Comparison of ENCODE assay signal across 26 mouse cellular contexts in the genomic region with DNA sequence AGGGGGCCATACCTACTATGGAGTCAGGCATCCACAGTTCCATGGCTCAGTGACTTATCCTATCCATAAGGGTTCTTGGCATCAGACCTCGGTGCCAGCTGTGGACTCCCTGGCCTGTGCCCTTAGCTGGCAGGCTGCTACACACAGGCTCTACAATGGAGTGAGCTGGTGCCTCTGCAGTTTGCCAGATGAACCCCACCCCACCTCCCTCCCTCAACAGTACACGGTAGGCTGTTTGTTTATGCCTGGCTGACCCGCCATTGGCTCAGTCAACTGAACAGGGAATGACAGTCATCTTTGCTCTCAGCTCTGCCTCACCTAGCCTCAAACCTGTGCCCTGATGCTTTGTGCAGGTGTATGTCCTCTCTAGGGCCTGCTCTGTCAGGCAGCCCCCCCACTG. TPM values are rescaled to one million over a fixed set of nuclear protein-coding genes. Genes with fewer than 3 reads are reported as not detected.
DNase-seq lines count a peak whose midpoint lies in the region; ATAC-seq lines count a peak whose summit lies in the region.
"Had no signal": no experiment of that assay in that cellular context is flagged by ENCODE, and none has a peak within 500 bp of the region (broad histone marks: within the 10 kb centered on the region; RNA-seq: fewer than 3 reads in every experiment).

No protein-coding gene starts in this region.

- peaks cover 99% of the 10 kb centered on the region for H3K27me3 ChIP-seq in hindbrain, embryonic 10.5 days (ENCODE audit: insufficient read depth, poor library complexity, severe bottlenecking)
- H3K27me3 ChIP-seq in hindbrain, embryonic 14.5 days (ENCODE audit: control insufficient read depth, insufficient read depth, low read length) = no peaks in the 10 kb centered on the region
- H3K27me3 ChIP-seq in neural tube, embryonic 13.5 days = peaks cover 18% of the 10 kb centered on the region; the same call in 1 of the 2 replicates
- 0 out of 2 replicates have a peak, but pooled peaks cover 5% of the 10 kb centered on the region for H3K27me3 ChIP-seq in neural tube, embryonic 15.5 days (replicated peaks)

- no peak overlapping the region for H3K4me3 ChIP-seq in hindbrain, embryonic 10.5 days
- no peak overlapping the region for H3K4me3 ChIP-seq in hindbrain, embryonic 14.5 days (replicated peaks; ENCODE audit: low read length)
- H3K4me3 ChIP-seq in neural tube, embryonic 13.5 days = no peak overlapping the region
- H3K4me3 ChIP-seq in neural tube, embryonic 15.5 days (replicated peaks) = no peak overlapping the region
- H3K4me3 ChIP-seq: embryonic facial prominence, embryonic 10.5 days; kidney, embryonic 15.5 days; limb, embryonic 13.5 days; liver, embryonic 12.5 days; neural tube, embryonic 12.5 days had no signal

- H3K4me2 ChIP-seq in hindbrain, embryonic 14.5 days (replicated peaks) = no peak overlapping the region
- no peak overlapping the region for H3K4me2 ChIP-seq in neural tube, embryonic 13.5 days
- H3K4me2 ChIP-seq in neural tube, embryonic 15.5 days = no peak overlapping the region
- H3K4me2 ChIP-seq: heart, embryonic 11.5 days; kidney, embryonic 15.5 days; limb, embryonic 13.5 days; liver, embryonic 12.5 days; midbrain, embryonic 11.5 days; neural tube, embryonic 12.5 days had no signal

- H3K4me1 ChIP-seq in hindbrain, embryonic 10.5 days (replicated peaks) = peaks cover 65% of the 10 kb centered on the region
- peaks cover 34% of the 10 kb centered on the region; the same call in 1 of the 2 replicates for H3K4me1 ChIP-seq in hindbrain, embryonic 14.5 days (replicated peaks; ENCODE audit: control insufficient read depth, insufficient read depth, low read length)
- H3K4me1 ChIP-seq in neural tube, embryonic 13.5 days (replicated peaks) = peaks cover 58% of the 10 kb centered on the region
- H3K4me1 ChIP-seq in neural tube, embryonic 15.5 days = peaks cover 40% of the 10 kb centered on the region
- H3K4me1 ChIP-seq: kidney, embryonic 15.5 days; liver, embryonic 12.5 days had no signal

- H3K9ac ChIP-seq in hindbrain, embryonic 14.5 days = no peak overlapping the region
- 0 out of 2 replicates have a peak overlapping the region, but pooled peaks have one; percentile 17 for H3K9ac ChIP-seq in neural tube, embryonic 13.5 days
- no peak overlapping the region for H3K9ac ChIP-seq in neural tube, embryonic 15.5 days (replicated peaks)
- H3K9ac ChIP-seq: kidney, embryonic 15.5 days; limb, embryonic 13.5 days; liver, embryonic 12.5 days; neural tube, embryonic 12.5 days had no signal

- H3K9me3 ChIP-seq in hindbrain, embryonic 10.5 days = no peaks in the 10 kb centered on the region
- no peaks in the 10 kb centered on the region for H3K9me3 ChIP-seq in hindbrain, embryonic 14.5 days (ENCODE audit: control insufficient read depth, low read length)
- no peaks in the 10 kb centered on the region for H3K9me3 ChIP-seq in neural tube, embryonic 13.5 days
- H3K9me3 ChIP-seq in neural tube, embryonic 15.5 days (replicated peaks) = no peaks in the 10 kb centered on the region
- H3K9me3 ChIP-seq: embryonic facial prominence, embryonic 10.5 days; kidney, embryonic 15.5 days; limb, embryonic 13.5 days; liver, embryonic 12.5 days; neural tube, embryonic 12.5 days had no signal

- no peaks in the 10 kb centered on the region for H3K36me3 ChIP-seq in hindbrain, embryonic 10.5 days
- H3K36me3 ChIP-seq in hindbrain, embryonic 14.5 days (replicated peaks; ENCODE audit: control insufficient read depth, insufficient read depth) = no peaks in the 10 kb centered on the region
- no peaks in the 10 kb centered on the region for H3K36me3 ChIP-seq in neural tube, embryonic 13.5 days
- H3K36me3 ChIP-seq in neural tube, embryonic 15.5 days = no peaks in the 10 kb centered on the region
- H3K36me3 ChIP-seq: embryonic facial prominence, embryonic 10.5 days; kidney, embryonic 15.5 days; limb, embryonic 13.5 days; liver, embryonic 12.5 days; neural tube, embryonic 12.5 days had no signal

- no peak for ATAC-seq in hindbrain, embryonic 14.5 days (ENCODE audit: low FRiP score)
- ATAC-seq in neural tube, embryonic 13.5 days (ENCODE audit: low read depth) = peak; percentile 24; the same call in 1 of the 2 replicates
- ATAC-seq in neural tube, embryonic 15.5 days (ENCODE audit: low FRiP score) = no peak
- ATAC-seq: liver, embryonic 12.5 days had no signal

- peak overlapping the region; percentile 36; the same call in 1 of the 2 replicates for H3K27ac ChIP-seq in hindbrain, embryonic 10.5 days
- no peak overlapping the region for H3K27ac ChIP-seq in hindbrain, embryonic 14.5 days
- 0 out of 2 replicates have a peak overlapping the region, but pooled peaks have one; percentile 13 for H3K27ac ChIP-seq in neural tube, embryonic 13.5 days (replicated peaks)
- no peak overlapping the region for H3K27ac ChIP-seq in neural tube, embryonic 15.5 days (replicated peaks)
- H3K27ac ChIP-seq: embryonic facial prominence, embryonic 10.5 days; kidney, embryonic 15.5 days; limb, embryonic 13.5 days; liver, embryonic 12.5 days; neural tube, embryonic 12.5 days had no signal

- DNase-seq in cerebellum, postnatal 36 days = peak; percentile 36 to 40
- no peak for DNase-seq in cerebellum, adult 8-10 months
- DNase-seq in hindbrain, embryonic 10.5 days (ENCODE audit: low spot score) = no peak
- DNase-seq in hindbrain, embryonic 14.5 days (ENCODE audit: low spot score) = no peak
- DNase-seq: adrenal gland, adult 2 months; gastrocnemius, postnatal 14 days; heart, adult 11 months; heart, postnatal 10 days; kidney, adult 11 months; kidney, postnatal 36 days; layer of hippocampus, postnatal 36 days; lung, adult 18-20 months; lung, postnatal 10 days; right cerebral cortex, adult 18-20 months; right cerebral cortex, postnatal 4 days; thymus, postnatal 25 days had no signal

- 54% methylated on average over 3 of the region's 3 CpGs for WGBS in hindbrain, embryonic 10.5 days
- 43% methylated on average over 3 of the region's 3 CpGs for WGBS in hindbrain, embryonic 14.5 days
- 47% methylated on average over 3 of the region's 3 CpGs for WGBS in neural tube, embryonic 13.5 days
- WGBS in neural tube, embryonic 15.5 days = 31% methylated on average over 3 of the region's 3 CpGs

RNA-seq across cellular contexts. Expression of a gene that starts 26.3 kb away (rescaled TPM):
- polyA plus RNA-seq in hindbrain, embryonic 10.5 days (2016; fragmentation: Nextera tagmentation; extraction: Ambion mirVana) = 2.0 and 4.4 TPM in 2 replicates
- 15.3 and 16.9 TPM in 2 replicates for polyA plus RNA-seq in hindbrain, embryonic 14.5 days (2014; fragmentation: Nextera tagmentation; extraction: Ambion mirVana)
- 9.0 and 10.4 TPM in 2 replicates for polyA plus RNA-seq in neural tube, embryonic 13.5 days (2015; fragmentation: Nextera tagmentation; extraction: Ambion mirVana)
- 12.1 and 12.7 TPM in 2 replicates for polyA plus RNA-seq in neural tube, embryonic 15.5 days (2015; fragmentation: Nextera tagmentation; extraction: Ambion mirVana)

RNA-seq across cellular contexts. Expression of a gene that starts 45.6 kb away (rescaled TPM):
- polyA plus RNA-seq in hindbrain, embryonic 10.5 days (2016; fragmentation: Nextera tagmentation; extraction: Ambion mirVana) = 0.55 and 0.85 TPM in 2 replicates
- polyA plus RNA-seq in hindbrain, embryonic 14.5 days (2014; fragmentation: Nextera tagmentation; extraction: Ambion mirVana) = 0.70 and 0.83 TPM in 2 replicates
- 0.63 and 1.1 TPM in 2 replicates for polyA plus RNA-seq in neural tube, embryonic 13.5 days (2015; fragmentation: Nextera tagmentation; extraction: Ambion mirVana)
- 0.86 and 1.3 TPM in 2 replicates for polyA plus RNA-seq in neural tube, embryonic 15.5 days (2015; fragmentation: Nextera tagmentation; extraction: Ambion mirVana)
- polyA plus RNA-seq: C2C12 had no signal

Comparison
In these comparisons a context has a peak if more than half of its experiments do, and no peak if none do; other contexts are left out.
1. DNase-seq: peak in cerebellum, postnatal 36 days (2 of 2); none in cerebellum, adult 8-10 months (single experiment), hindbrain, embryonic 10.5 days (single experiment) and hindbrain, embryonic 14.5 days (single experiment).
2. H3K27ac ChIP-seq: peak in hindbrain, embryonic 10.5 days (single experiment) and neural tube, embryonic 13.5 days (single experiment); none in hindbrain, embryonic 14.5 days (single experiment) and neural tube, embryonic 15.5 days (single experiment).